Mouse (Mus musculus) cerebellum, adult 11-12 months (tissue): ENCODE measurements around the gene Cited2.

Source experiments
- DNase-seq: peaks from one replicate; pipeline ENCODE4 v3.0.0; 2022

Gene Cited2

GRCm38 (mm10) chr10:17722653-17723410, at the start of gene Cited2:
TSS of gene Cited2 (plus strand) at chr10:17723218.
- DNase-seq = peak; percentile 96

DNA sequence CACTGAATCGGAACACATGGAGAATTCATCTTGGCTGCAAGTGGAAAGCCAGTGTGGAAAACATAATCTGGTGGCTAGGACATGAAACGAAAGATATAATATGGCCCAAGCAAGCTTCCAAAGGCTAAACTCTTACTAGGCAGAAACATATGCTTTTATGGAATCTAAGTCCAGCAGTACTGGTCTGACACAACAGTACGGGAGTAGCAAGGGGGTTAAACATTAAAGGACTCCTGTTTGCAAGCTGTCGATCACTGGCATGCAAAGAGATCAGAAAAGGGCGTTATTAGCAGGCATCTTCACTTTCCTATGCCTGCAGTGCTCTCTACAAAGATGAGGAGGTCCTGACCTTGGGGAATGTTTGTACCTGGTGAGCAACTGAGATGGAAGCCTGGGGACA, 48.6 kb upstream of the Cited2 start:
- DNase-seq = no peak

DNA sequence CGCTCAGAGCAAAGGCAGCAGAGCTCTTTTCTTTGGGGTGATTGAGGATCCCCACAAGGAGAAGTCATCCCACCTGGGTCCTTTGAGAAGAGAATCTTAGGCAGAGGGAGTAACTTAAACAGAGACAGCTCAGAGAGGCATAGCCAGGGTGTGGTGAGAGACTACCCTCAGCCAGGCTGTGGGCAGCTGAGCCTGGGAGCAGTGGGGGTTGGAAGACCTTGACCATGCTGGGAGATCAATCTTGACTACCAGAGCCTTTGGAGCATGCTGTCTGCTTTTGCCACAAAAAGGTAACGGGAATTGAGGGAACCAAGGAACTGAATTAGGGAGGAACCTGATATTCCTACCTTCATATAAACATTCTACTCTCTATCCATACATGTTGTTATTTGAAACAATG, 48.1 kb upstream of the Cited2 start:
- no peak for DNase-seq

GRCm38 (mm10) chr10:17676464-17676863, 46.6 kb upstream of the Cited2 start:
- no peak for DNase-seq

- no peak for DNase-seq
These were observed 45.7 kb upstream of the Cited2 start for GRCm38 (mm10) chr10:17677308-17677707.

- no peak for DNase-seq
These were observed 42.3 kb upstream of the Cited2 start for GRCm38 (mm10) chr10:17680432-17681382.

GRCm38 (mm10) chr10:17681386-17681785, 41.6 kb upstream of the Cited2 start:
- DNase-seq = no peak

GRCm38 (mm10) chr10:17683852-17684428, 39.1 kb upstream of the Cited2 start:
- DNase-seq = no peak

DNA sequence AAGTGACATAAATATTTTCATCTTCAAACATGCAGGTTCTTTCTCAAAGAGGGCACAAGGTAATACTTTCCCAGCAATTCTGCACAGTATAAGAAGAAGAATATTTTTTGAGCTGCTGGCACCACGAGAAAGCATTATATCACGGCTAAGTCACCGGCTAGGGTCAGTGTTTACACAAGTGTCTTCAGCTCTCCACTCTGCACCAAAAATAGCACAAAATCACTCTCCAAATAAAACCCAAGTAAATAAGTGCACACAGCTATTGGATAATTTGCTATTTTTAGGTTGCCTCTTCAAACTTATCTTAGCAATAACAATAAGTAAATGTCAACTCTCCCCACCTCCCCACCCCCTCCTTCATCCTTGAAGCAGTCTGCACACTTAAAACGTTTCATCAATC, 33.2 kb upstream of the Cited2 start:
- DNase-seq = no peak

DNA sequence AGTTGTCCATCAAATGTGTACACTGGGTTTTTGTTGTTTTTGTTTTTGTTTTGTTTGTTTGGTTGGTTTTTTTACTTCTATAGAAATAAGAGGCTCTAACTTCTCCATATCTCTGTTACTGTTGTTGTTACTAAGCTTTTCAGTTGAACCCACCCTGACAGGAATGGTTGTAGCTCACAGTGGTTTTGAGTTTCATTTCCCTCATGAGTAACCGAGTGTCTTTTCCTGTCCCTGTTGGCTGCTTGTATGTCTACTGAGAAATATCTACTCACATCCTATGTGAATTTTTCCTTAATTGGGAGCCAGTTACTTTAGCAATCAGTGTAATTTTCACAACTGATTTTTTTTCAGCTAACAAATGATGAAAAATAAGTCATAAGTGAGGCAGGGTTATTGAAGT, 31.3 kb upstream of the Cited2 start:
- DNase-seq = no peak

- DNase-seq = no peak
These were observed 27.2 kb upstream of the Cited2 start for GRCm38 (mm10) chr10:17695801-17696200.

DNA sequence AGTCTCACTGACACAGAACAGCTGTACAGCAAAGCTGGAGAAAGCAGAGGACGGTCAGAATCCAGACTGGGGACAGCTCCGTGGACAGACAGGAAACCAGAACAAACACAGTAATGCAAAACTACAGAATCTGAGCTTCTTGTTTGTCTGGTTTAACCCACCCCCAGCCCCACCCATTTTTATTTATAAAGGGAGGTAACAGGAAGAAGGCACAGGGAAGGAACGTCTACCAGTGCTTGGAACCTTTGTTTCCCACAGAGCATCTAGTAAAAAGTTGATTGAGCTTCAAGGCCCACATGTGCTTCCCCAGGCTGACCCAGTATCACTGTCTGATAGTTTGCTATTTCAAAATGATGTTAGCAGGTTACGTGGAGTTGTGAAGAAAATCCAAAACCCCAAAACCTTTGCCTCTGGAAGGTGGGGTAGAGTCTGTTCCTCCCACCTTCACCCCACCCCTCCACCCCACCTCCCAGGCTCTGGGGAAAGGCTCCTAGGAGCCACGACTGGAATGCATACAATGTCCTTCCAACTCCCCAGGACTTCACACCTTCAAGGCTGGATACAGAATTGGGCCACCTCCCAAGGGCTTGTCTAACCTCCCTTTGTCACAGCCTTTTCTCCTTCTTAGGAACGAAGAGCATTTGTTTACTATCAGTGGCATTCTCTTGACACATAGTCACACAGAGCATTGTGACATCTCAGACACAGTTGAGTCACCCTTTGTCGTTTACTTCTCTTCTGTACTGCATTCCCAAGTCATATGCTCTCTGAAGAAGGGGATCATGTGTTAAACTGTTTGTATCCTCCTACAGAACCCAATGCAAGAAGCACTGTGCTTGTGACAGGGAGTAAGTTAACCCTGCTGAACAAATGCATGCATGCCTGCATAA, 25.4 kb upstream of the Cited2 start:
- no peak for DNase-seq

DNA sequence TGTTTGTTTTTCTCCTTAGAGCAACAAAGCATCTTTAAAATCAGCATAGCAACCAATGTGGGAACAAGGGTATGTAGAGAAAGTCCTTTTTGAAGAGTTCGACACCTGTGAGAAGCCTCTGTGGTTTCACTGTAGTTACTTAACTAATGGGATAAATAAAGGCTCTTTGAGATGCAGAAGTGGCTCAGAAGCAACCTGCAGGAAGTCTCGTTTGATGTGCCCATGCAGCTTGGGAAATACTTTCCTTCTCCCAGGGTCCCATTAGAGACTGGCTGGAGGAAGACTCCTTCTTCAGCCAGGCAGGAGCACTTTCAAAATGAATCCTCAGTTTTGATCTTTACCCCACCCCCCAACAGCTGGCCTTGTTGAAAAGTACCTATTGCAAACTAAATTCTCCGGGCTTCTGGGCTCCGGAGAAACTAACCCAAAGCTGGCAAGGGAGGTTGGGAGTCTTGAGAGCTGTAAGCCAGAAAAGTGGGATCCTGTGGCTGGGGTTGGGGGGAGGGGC, 17.5 kb upstream of the Cited2 start:
- DNase-seq = no peak

DNA sequence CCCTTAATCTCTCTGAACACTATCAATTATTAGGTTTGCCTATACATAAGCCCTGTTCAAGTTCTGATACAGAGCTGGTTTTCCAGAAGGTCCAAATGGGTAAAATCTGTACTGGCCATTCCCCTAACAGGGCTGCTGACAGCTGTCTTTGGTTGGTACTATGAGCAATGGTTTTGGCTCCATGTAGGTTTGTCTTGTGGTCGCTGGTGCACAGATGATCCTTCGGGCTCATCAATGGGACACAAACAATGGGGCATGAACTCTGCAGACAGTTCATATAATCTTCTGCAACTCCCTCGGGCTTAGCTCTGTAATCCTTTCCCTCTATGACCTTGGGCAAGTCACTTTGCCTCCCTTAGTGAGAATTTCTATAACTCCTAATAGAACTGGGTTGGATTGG, 12.3 kb upstream of the Cited2 start:
- DNase-seq = no peak

DNA sequence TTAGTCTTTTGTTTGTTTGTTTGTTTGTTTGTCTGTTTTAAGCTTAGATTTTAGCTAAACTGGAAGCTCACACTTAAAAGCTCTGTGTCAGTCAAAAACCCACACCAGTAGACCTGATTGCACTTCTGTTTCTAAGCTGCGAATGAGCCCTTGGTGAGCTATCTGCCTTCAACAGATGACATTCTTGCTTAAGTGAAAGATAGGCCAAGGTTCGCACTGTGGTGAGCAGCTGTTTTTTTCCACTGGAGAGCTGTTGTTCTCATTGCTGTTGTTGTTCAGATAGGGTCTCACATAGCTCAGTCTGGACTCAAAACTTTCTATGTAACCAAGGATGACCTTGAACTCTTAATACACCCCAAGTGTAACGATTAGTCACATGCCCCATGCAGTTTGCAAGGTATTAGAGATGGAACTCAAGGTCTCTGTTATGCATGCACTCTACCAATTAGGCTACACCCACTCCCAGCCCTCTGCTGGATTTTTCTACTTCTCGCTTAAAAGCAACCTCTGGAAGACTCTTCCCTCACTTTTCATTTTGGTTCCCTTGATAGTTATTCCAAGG, 3.9 kb upstream of the Cited2 start:
- no peak for DNase-seq

DNA sequence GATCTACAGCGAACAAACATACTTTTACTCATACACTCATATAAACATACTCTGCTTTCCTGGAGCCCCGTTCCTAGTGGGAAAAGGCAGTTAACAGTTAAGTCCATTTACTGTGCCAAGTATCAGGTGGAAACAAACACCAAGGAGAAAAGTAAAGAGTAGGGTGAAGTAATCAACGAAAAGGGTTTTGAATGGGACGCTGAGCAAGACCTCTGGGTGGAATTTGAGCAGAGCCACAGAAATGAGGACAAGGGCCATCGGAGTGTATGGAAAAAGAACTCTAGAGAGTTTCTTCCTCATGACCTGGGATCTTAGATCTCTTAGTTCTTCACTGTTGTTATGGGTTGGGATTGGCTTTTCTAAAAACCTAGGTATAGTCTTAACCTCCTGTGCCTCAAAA, 3.4 kb upstream of the Cited2 start:
- no peak for DNase-seq

DNA sequence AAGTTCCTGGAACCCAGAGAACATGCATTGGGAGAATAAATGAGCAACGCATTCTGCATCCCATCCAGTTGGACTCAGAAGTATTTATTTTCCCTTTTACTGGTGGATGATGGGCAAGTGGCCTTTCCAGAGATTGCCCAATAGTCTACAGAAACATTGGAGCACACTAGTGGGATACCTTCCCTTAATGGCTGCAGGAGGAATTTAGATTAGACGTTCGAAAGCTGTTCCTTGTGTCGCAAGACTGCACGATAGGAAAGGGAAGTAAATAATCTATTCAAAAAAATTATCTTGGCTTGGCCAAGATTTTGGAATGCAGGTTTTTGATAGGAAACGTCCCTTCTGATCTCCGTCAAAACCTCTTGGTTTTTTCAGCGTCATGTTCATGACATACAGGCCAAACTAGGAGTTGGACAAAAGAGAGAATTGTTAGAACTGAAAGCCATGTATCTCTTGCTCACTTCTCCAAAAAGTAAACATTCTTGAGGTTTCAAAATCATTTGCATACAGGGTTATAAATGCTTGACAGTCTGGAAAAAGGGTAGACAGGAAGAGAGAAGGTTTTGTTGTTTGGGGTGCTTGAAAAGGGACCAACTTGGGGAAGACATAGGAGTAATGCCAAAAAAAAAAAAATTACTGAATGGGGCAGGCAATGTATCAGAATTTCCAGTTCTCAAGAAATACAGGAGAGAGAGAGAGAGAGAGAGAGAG, 2.0 kb upstream of the Cited2 start:
- no peak for DNase-seq

- DNase-seq = no peak
These were observed 1.4 kb upstream of the Cited2 start for GRCm38 (mm10) chr10:17721602-17722121.

GRCm38 (mm10) chr10:17722158-17722557, 860 bp upstream of the Cited2 start:
- DNase-seq = peak; percentile 96

DNA sequence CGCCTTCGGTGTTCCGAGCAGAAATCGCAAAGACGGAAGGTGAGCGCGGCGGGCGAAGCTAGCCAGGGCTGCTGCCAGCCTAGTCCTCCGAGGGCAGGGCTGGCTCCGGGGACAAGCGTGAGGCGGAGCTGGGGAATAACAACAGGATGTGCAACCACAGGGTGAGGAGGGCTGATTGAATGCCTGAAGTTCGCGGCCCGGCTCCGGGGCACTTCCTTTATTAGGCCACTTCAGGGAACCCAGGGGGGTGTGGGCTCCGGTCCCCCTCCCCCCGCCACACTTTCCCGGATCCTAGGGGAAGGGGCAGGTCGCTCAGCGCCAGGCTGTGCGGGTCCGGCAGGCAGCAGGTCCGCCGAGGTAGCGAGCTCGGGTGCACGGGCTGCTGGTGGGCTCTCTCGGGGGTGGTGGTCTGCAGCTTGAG, 413 bp downstream of the Cited2 start:
- DNase-seq = no peak
